Mouse (Mus musculus): ENCODE results near the gene Wnt4.

Wnt4 gene

DNA sequence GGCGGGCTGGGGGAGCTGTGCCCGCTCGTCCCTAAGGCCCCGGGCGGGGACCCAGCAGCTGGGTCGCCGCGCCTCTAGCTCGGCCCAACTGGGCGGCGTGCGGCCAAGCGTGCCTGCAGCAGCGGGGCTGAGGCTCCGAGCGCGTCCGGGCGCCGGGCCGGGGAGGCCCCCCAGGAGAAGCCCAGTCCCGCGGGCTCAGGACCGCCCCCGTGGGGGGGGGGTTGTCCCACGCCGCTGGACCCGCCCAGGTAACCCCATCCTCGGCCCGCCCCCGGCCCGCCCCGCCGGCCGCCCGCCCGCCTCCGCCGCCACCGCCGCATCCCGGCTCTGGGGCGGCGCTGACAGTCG, at the start of gene Wnt4:
Gene Wnt4 (plus strand): TSS at position 324 of the 348 bp plus-strand sequence.
- peak; percentile 34 to 64 for DNase-seq

DNA sequence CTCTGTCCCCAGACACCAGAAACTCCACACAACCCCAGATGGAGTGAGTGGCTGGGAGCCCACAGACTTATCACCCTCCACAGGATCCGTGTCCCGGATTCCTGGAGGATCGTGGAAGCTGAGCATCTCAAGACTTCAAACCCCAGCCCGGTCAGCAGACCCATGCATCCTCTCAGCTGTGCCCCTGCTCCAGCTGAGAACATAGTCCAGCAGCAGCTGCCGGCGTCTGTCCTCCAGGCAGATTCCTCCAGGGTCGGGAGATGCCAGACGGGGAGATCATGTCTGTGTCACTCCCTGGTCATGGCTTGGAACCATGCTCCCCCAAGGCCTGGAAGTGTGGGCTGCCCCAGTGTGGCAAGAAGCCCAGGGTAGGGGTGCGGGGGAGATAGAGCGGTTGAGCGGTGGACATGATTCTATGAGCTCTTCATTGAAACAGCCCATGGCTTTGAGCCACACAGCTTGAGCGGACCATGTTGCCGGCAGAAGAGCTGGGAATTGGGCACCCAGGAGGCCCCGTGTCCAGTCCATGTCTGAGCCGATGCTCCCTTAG, 48.6 kb upstream of the Wnt4 start:
- no peak for DNase-seq

- peak; percentile 27 to 71 for DNase-seq
Observed at GRCm38 (mm10) chr4:137231494-137232470, 45.5 kb upstream of the Wnt4 start.

DNA sequence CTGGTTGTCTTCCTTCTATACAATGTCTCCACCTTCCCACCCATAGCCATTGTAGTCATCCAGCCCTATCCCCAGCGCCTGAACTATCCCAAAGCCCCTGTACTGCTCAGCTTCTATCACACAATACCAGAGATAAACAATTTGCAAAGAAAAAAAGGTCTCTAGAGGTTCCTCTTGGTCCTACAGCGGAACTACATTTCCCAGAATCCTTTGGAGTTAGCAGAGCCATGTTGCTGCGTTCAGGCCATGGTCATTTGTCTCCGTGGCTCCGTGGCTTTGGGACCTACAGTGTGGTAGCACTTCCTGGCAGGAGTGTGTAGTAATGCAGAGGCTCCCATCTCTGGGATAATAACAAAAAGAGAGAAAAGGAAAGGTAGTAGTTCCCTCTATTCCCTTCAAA, 43.7 kb upstream of the Wnt4 start:
- no peak for DNase-seq

DNA sequence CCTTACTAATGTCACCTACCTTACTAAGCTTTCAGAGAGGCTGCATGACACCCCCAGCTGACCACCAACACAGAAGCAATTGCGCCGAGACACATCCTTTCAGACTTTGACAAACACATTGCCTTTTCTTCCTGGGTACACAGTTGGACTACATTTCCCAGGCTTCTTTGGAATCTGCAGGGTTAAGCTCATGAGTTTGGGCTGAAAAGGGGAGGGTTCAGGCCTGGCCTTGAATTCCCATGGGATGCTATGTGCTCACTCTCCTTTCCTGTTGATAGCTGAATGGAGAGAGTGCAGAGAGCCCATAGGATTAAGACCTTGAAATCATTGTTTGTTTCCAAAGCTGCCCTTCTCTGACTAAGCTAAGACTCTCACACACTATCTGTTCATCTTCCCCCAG, 42.8 kb upstream of the Wnt4 start:
- peak in 1 of 2 experiments; percentile 25 for DNase-seq

DNA sequence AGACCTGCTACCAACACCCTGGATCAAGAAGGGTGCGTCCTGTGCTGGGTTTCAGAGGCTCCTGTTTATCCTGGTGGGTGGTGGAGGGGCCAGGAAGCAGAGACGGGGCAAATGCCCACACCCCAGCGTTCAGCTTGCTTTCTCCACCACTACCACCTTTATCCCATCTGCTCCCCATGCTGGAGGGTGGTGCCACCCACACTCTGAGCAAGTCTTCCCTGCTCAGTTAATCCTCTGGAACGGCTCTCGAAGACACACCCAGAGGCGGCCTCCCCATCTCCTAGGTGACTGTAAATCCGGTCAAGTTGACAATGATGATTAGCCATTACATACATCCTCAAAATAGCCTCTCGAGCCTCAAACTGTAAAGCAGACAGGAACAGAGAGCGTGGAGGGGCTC, 41.9 kb upstream of the Wnt4 start:
- DNase-seq = no peak

- no peak for DNase-seq
Observed at GRCm38 (mm10) chr4:137244883-137245282, 32.4 kb upstream of the Wnt4 start.

- no peak for DNase-seq
Observed at GRCm38 (mm10) chr4:137250333-137250732, 27.0 kb upstream of the Wnt4 start.

GRCm38 (mm10) chr4:137250849-137251248, 26.4 kb upstream of the Wnt4 start:
- DNase-seq = no peak

DNA sequence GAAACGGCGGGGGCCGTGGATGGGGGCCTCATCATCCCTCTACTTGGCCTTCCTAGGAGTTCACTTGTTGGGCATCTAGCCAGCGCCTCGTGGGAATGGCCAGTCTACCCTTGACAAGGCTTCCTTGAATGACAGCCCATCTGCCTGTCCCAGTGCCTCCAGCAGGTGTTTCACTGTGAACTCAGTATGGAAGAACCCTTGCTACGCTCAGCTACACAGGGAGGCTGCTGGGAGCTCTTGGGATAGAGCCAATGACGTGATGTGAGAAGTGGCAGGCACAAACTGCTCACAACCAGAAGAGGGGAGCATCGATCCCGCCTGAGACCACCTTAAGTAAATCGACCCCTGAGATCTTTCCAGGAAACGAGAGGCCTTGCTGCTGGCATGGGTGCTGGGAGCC, 23.7 kb upstream of the Wnt4 start:
- DNase-seq = no peak

- no peak for DNase-seq
Observed at GRCm38 (mm10) chr4:137254206-137254976, 22.9 kb upstream of the Wnt4 start.

GRCm38 (mm10) chr4:137255568-137255967, 21.7 kb upstream of the Wnt4 start:
- DNase-seq = no peak

DNA sequence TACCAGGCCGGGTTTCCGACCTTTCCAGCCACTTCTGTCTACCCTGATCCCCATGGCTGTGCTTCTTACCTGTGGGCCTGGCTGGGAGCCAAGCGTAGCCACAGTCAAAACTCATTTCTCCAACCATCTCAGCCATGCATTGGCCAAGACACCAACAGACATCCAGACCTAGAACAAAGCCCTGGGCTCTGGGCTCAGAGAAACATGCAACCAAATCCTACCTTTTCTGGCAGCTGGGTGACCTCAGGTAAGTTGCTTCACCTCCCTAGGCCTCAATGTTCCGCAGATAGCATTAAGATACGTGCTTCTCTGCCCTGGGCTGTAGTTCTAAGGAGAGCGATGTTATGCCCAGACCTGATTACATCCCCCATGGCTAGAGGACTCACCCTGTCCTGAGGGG, 15.5 kb upstream of the Wnt4 start:
- no peak for DNase-seq

- DNase-seq = no peak
Observed at GRCm38 (mm10) chr4:137264066-137264465, 13.2 kb upstream of the Wnt4 start.

GRCm38 (mm10) chr4:137265116-137265515, 12.2 kb upstream of the Wnt4 start:
- no peak for DNase-seq

GRCm38 (mm10) chr4:137268541-137268940, 8.7 kb upstream of the Wnt4 start:
- no peak for DNase-seq

GRCm38 (mm10) chr4:137271856-137272255, 5.4 kb upstream of the Wnt4 start:
- DNase-seq = no peak

GRCm38 (mm10) chr4:137274304-137274703, 3.0 kb upstream of the Wnt4 start:
- no peak for DNase-seq

DNA sequence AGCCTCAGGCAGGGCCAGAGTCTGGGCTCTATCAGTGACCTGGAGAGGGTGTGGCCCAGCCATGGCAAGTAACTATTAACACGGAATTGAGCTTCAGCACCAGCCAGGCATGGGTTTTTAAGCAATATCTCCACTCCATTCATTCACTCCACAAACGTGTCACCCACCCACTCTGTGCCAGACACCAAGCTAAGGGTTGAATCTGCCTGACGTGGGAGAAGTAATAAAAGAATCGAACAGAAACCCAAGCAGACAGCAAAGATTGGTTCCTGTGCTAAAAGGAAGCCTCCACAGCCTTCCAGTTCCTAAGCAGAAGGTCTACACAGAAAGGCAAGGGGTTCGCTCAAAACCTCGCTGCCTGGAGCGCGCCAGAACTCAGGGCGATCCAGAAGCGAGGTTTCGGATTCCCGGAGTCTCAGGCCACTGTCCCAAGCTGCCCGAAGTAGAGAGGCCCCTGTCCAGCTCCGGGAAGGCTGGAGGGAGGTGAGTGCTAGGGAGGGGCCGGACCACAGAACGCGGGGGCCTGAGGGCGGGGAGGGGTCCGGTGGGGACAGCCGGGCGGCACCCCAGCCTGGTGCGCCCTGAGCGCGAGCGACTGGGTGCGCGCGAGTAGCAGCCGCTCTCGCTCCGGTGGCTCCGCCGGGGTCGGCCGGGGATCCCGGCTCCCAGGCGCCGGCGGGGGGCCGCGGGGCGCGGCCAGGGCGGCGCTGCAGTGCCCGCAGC, 685 bp upstream of the Wnt4 start:
- DNase-seq = peak in 1 of 2 experiments; percentile 19

DNA sequence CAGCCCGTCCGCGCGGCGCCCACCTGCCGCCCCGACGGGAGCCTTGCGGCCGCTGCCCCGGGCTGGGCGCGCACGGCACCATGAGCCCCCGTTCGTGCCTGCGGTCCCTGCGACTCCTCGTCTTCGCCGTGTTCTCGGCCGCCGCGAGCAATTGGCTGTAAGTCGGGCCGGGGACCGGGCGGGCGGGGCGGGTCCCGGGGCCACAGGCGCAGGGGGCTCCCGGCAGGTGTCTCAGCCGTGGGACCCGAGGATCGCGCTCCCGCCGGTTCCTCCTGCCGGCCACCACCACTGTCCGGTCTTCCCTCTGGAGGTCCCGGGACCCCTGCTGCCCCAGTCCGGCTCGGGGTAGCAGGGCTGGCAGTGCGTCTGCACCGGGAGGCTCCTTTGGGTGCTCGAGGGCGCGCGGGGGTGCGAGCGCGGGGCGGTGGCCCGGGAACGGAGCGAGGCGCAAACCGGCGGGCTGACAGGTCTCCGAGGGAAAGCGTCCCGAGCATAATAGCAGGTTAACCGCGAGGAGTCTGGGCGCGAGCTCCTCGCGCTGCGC, 383 bp downstream of the Wnt4 start:
- DNase-seq = no peak

DNA sequence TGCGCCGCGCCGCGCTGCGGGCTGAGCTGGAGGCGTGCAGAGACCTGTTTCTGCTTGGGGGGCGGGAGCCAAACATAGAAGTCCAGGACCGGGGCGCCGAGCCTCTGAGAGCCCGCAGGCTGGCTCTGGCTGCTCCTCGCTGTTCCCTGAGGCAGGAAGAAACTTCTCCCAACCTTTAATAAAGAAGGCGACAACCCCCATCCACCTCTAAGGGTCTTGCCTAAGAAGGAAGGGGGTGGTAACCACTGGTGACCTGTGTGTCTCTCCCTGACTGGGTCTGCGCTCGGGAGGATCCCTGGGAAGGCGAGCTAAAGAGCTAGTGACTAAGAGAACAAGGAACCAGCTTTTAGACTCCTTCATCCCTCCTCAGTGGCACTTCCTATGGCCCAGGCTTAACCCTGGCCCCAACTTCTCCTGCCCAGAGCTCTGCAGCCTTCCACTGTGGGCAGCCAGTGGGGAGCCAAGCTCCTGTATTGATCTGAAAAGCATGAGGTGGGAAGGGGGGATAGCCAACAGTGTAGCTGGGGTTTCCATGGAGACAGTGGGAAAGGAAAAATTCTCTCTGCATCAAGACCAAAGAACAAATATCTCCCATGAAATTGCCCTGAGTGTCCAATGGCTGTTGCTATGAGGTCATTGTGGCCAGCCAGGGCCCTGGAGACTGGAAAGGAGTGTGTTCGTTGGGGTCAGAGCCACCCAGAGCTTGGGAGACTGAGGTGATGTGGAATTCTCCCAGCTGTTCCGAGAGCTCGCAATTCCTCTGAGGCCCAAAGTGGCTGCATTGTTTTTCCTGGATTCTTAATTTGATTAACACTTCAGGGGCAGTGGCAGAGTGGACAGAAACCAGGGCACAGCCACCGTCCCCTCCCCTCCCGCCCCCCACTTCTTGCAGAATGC, 1.1 kb downstream of the Wnt4 start:
- no peak for DNase-seq

- no peak for DNase-seq
Observed at GRCm38 (mm10) chr4:137279346-137279745, 2.1 kb downstream of the Wnt4 start.

All from kidney, postnatal 36 days (tissue).